Mouse (Mus musculus): ENCODE measurements around the gene Lipe. TPM values are rescaled to one million over a fixed set of nuclear protein-coding genes. Genes with fewer than 3 reads are reported as not detected.

Lipe gene
- polyA plus RNA-seq, 1 experiment from 2014 or later: 2.5 TPM

- Histone ChIP-seq H3K4me3 (ENCODE audit: low read depth, low read length) (no peak overlapping the region), H3K27ac (ENCODE audit: low read depth, low read length) (no peak overlapping the region), H3K9me3 (ENCODE audit: control insufficient read depth, low read length) (no peaks in the 10 kb centered on the region), H3K36me3 (ENCODE audit: control insufficient read depth, insufficient read depth, low read length) (peaks cover 20% of the 10 kb centered on the region), H3K4me1 (ENCODE audit: control insufficient read depth, insufficient read depth, low read length) (no peaks in the 10 kb centered on the region), H3K27me3 (ENCODE audit: control insufficient read depth, insufficient read depth, low read length) (no peaks in the 10 kb centered on the region), H3K4me2 (ENCODE audit: low read depth) (no peak overlapping the region), H3K9ac (ENCODE audit: low read length) (no peak overlapping the region)
- WGBS: 86% methylated on average over 12 of the region's 12 CpGs
- ATAC-seq (ENCODE audit: insufficient read depth, low FRiP score, low TSS enrichment) (no peak), DNase-seq (ENCODE audit: low spot score) (no peak)
Observed at GRCm38 (mm10) chr7:25334472-25334871, 64.0 kb downstream of the Lipe start.

- Histone ChIP-seq H3K27ac (ENCODE audit: low read depth, low read length) (no peak overlapping the region), H3K4me1 (ENCODE audit: control insufficient read depth, insufficient read depth, low read length) (no peaks in the 10 kb centered on the region), H3K9me3 (ENCODE audit: control insufficient read depth, low read length) (no peaks in the 10 kb centered on the region), H3K36me3 (ENCODE audit: control insufficient read depth, insufficient read depth, low read length) (peaks cover 20% of the 10 kb centered on the region), H3K27me3 (ENCODE audit: control insufficient read depth, insufficient read depth, low read length) (no peaks in the 10 kb centered on the region), H3K4me3 (ENCODE audit: low read depth, low read length) (no peak overlapping the region), H3K9ac (ENCODE audit: low read length) (no peak overlapping the region), H3K4me2 (ENCODE audit: low read depth) (no peak overlapping the region)
- ATAC-seq (ENCODE audit: insufficient read depth, low FRiP score, low TSS enrichment) (peak; percentile 48; the same call in 1 of the 2 replicates), DNase-seq (ENCODE audit: low spot score) (peak; percentile 80)
- WGBS: 41% methylated on average over 16 of the region's 16 CpGs
Observed at GRCm38 (mm10) chr7:25333596-25334307, 64.8 kb downstream of the Lipe start.

Other genes starting within 250 kb of the Lipe start
- gene Pou2f2, start 219.0 kb downstream of the Lipe start, polyA plus RNA-seq (2014; fragmentation: Nextera tagmentation; extraction: Ambion mirVana): 33.7 and 40.9 TPM in 2 replicates
- 11.0 and 11.6 TPM in 2 replicates for gene Dedd2, start 178.1 kb downstream of the Lipe start, polyA plus RNA-seq (2014; fragmentation: Nextera tagmentation; extraction: Ambion mirVana)
- gene Zfp526, start 177.3 kb downstream of the Lipe start, polyA plus RNA-seq (2014; fragmentation: Nextera tagmentation; extraction: Ambion mirVana): 3.7 and 3.8 TPM in 2 replicates
- 15.9 and 19.7 TPM in 2 replicates for gene Gsk3a, start 160.9 kb downstream of the Lipe start, polyA plus RNA-seq (2014; fragmentation: Nextera tagmentation; extraction: Ambion mirVana)
- gene Erf, start 147.9 kb downstream of the Lipe start, polyA plus RNA-seq (2014; fragmentation: Nextera tagmentation; extraction: Ambion mirVana): 16.2 and 16.7 TPM in 2 replicates
- 30.4 and 38.2 TPM in 2 replicates for gene Cic, start 131.0 kb downstream of the Lipe start, polyA plus RNA-seq (2014; fragmentation: Nextera tagmentation; extraction: Ambion mirVana)
- gene Pafah1b3, start 100.7 kb downstream of the Lipe start, polyA plus RNA-seq (2014; fragmentation: Nextera tagmentation; extraction: Ambion mirVana): 321 and 324 TPM in 2 replicates
- gene Prr19, start 97.3 kb downstream of the Lipe start, polyA plus RNA-seq (2014; fragmentation: Nextera tagmentation; extraction: Ambion mirVana): 0.32 and 1.0 TPM in 2 replicates
- gene Tmem145, start 92.6 kb downstream of the Lipe start, polyA plus RNA-seq (2014; fragmentation: Nextera tagmentation; extraction: Ambion mirVana): 9.6 and 10.2 TPM in 2 replicates
- 12.9 and 14.7 TPM in 2 replicates for gene Megf8, start 81.5 kb downstream of the Lipe start, polyA plus RNA-seq (2014; fragmentation: Nextera tagmentation; extraction: Ambion mirVana)
- gene Cnfn, start 29.0 kb downstream of the Lipe start, polyA plus RNA-seq (2014; fragmentation: Nextera tagmentation; extraction: Ambion mirVana): not detected in 2 replicates
- gene Cxcl17, start 14.2 kb upstream of the Lipe start, polyA plus RNA-seq (2014; fragmentation: Nextera tagmentation; extraction: Ambion mirVana): 0.34 TPM in 1 of 2 replicates, not detected in the other
- gene Ceacam1, start 78.9 kb upstream of the Lipe start, polyA plus RNA-seq (2014; fragmentation: Nextera tagmentation; extraction: Ambion mirVana): 1.0 and 1.2 TPM in 2 replicates
- gene Ceacam2, start 141.1 kb upstream of the Lipe start, polyA plus RNA-seq (2014; fragmentation: Nextera tagmentation; extraction: Ambion mirVana): not detected in 2 replicates
- not detected in 2 replicates for gene Erich4, start 217.2 kb upstream of the Lipe start, polyA plus RNA-seq (2014; fragmentation: Nextera tagmentation; extraction: Ambion mirVana)
- 22.4 and 23.2 TPM in 2 replicates for gene Dmac2, start 220.7 kb upstream of the Lipe start, polyA plus RNA-seq (2014; fragmentation: Nextera tagmentation; extraction: Ambion mirVana)
- gene B3gnt8, start 227.9 kb upstream of the Lipe start, polyA plus RNA-seq (2014; fragmentation: Nextera tagmentation; extraction: Ambion mirVana): 0.88 and 1.7 TPM in 2 replicates